Mouse (Mus musculus): Measurements from ENCODE around the gene Ramp1. TPM values are rescaled to one million over a fixed set of nuclear protein-coding genes. Genes with fewer than 3 reads are reported as not detected.

Gene Ramp1
- polyA plus RNA-seq, 1 experiment from 2014 or later = not detected

GRCm38 (mm10) chr1:91235395-91235794 is 55.8 kb downstream of the Ramp1 start:
- no peak for DNase-seq (ENCODE audit: low read depth, low spot score)
- H3K27me3 ChIP-seq = no peaks in the 10 kb centered on the region
- ChIA-PET CTCF (interaction anchor here (0.9 to 1.2 kb wide), 2 partner anchors 17 to 55 kb away, joined by 3 to 4 read pairs; no protein-coding TSS in a partner anchor), POLR2A (no interaction called here)
- in situ Hi-C loops (cut with MboI; ENCODE audit: low pct_unique_long_range_greater_than_20kb) = no loop called here
- TF ChIP-seq CTCF (IDR thresholded peaks at IDR 0.05) = no peak
- ATAC-seq = no peak

DNA sequence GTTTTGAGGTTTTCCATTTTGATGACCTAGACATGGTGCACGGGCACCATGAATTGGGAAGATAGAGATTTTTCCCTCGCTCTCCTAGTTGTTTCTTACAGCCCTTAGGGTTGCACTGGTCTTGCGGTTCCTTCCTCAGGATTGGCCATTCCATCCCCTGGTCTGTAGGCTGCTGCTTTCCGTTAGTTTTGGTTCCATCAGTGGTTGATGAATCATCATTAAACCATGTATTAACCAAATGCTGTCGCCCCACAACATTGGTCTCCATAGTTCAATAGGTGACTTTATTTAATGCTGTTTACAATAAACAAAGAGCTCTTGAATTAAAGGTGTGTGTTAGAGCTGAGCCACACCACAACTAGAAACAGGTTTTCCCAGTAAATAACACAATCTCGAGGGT is 58.1 kb downstream of the Ramp1 start:
- H3K27me3 ChIP-seq = no peaks in the 10 kb centered on the region
- ChIA-PET CTCF (interaction anchor here (1.4 to 1.8 kb wide), 2 partner anchors 7 to 28 kb away, joined by 3 to 5 read pairs; no protein-coding TSS in a partner anchor), POLR2A (no interaction called here)
- in situ Hi-C loops (cut with MboI; ENCODE audit: low pct_unique_long_range_greater_than_20kb) = no loop called here
- DNase-seq (ENCODE audit: low read depth, low spot score) (no peak), ATAC-seq (no peak)
- no peak for TF ChIP-seq CTCF (IDR thresholded peaks at IDR 0.05)

DNA sequence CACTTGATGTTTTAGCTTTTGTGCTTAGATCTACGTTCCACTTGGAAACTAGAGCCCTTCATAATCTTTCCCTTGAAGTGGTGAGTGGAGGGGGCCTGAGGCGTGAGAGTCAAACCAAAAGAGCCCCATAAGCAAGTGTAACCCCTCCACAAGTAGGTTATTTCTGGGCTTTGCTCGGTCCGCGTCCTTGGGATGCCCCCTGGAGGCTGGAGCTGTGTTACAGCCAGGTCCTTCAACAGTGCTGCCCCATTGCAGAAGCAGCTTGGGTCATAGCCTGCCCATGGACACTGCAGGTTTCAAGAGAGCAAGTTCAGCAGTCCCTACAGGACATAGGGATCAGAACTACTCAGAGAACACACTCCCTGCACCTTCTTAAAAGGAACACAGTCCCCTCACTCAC is 59.5 kb downstream of the Ramp1 start:
- peak; percentile 71 for TF ChIP-seq CTCF (IDR thresholded peaks at IDR 0.05)
- ChIA-PET CTCF (interaction anchor here (0.8 to 1.9 kb wide), 8 partner anchors 9 to 63 kb away, joined by 3 to 12 read pairs (median 3); partner anchors contain the start of gene Ramp1), POLR2A (interaction anchor here (0.5 kb wide), 1 partner anchor 597 kb away, joined by 4 read pairs; no protein-coding TSS in a partner anchor)
- in situ Hi-C loops (cut with MboI; ENCODE audit: low pct_unique_long_range_greater_than_20kb) = no loop called here
- no peak for ATAC-seq
- no peaks in the 10 kb centered on the region for H3K27me3 ChIP-seq
- DNase-seq (ENCODE audit: low read depth, low spot score) = no peak

DNA sequence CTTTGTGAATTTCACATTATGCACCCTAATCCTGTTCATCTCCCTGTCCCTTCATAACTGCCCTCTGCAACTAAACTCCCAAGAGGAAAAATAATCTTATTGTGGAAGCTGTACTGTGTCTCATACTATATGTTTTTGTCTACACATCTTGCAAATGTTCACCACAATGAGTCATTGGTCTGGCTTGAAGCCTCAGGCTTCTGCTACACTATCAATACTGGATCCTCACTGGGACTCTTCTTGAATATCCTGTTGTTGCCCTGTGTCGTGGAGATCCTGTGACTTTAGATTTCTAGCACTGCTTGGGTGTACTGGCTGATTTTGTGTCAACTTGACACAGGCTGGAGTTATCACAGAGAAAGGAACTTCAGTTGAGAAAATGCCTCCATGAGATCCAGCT is 60.2 kb downstream of the Ramp1 start:
- POLR2A ChIA-PET = no interaction called here
- CTCF ChIA-PET = interaction anchor here (0.8 to 1.9 kb wide), 6 partner anchors 20 to 64 kb away, joined by 3 to 12 read pairs (median 3); partner anchors contain the start of gene Ramp1
- no peaks in the 10 kb centered on the region for H3K27me3 ChIP-seq
- no peak for ATAC-seq
- in situ Hi-C loops (cut with MboI; ENCODE audit: low pct_unique_long_range_greater_than_20kb) = loop anchor here (5.0 to 10.0 kb wide), 2 partner anchors 57 to 265 kb away; no protein-coding TSS in a partner anchor
- TF ChIP-seq CTCF (IDR thresholded peaks at IDR 0.05) = no peak
- DNase-seq (ENCODE audit: low read depth, low spot score) = no peak

DNA sequence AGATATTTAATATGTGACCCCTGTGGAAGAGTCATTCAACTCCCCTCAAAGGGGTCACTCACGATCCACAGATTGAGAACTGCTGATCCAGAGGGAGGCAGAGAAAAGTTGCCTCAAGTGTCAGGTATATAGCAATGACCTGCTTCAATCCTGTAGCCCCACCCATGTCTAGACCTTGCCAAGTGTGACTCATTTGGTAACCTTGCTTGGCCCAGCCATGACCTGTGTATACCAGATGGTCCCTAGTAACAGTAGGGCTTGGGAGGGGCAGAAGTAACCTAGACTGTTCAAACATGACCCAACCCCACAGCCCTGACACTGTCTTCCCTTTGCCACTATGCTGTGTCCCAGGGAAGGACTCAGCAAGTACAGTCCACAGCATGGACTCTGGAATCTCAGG is 61.1 kb downstream of the Ramp1 start:
- no peak for TF ChIP-seq CTCF (IDR thresholded peaks at IDR 0.05)
- no peaks in the 10 kb centered on the region for H3K27me3 ChIP-seq
- DNase-seq (ENCODE audit: low read depth, low spot score) (no peak), ATAC-seq (no peak)
- POLR2A ChIA-PET = no interaction called here
- CTCF ChIA-PET = no interaction called here
- in situ Hi-C loops (cut with MboI; ENCODE audit: low pct_unique_long_range_greater_than_20kb) = loop anchor here (5.0 to 10.0 kb wide), 2 partner anchors 58 to 266 kb away; no protein-coding TSS in a partner anchor

DNA sequence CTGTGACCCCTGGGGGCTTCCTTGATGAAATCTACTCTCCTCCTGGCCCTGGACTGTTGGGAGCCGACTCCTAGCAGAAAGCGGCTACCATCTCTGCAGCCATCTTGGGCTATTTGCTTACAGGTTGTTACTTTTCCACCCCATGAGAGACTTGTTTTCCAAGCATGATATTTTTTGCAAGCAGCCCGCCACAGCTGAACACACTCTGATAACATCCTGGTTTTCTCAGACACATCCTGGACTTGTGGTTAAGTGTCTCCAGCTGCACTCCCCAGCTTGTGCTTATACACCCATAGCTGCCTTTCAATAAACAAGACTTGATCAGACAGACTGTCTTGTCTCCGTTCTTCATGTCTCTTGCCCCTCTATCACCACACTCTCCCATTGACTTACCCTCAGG is 61.6 kb downstream of the Ramp1 start:
- in situ Hi-C loops (cut with MboI; ENCODE audit: low pct_unique_long_range_greater_than_20kb) = loop anchor here (5.0 to 10.0 kb wide), 2 partner anchors 59 to 266 kb away; no protein-coding TSS in a partner anchor
- no peak for DNase-seq (ENCODE audit: low read depth, low spot score)
- no peaks in the 10 kb centered on the region for H3K27me3 ChIP-seq
- CTCF ChIA-PET = no interaction called here
- ATAC-seq = no peak
- TF ChIP-seq CTCF (IDR thresholded peaks at IDR 0.05) = no peak
- POLR2A ChIA-PET = no interaction called here

DNA sequence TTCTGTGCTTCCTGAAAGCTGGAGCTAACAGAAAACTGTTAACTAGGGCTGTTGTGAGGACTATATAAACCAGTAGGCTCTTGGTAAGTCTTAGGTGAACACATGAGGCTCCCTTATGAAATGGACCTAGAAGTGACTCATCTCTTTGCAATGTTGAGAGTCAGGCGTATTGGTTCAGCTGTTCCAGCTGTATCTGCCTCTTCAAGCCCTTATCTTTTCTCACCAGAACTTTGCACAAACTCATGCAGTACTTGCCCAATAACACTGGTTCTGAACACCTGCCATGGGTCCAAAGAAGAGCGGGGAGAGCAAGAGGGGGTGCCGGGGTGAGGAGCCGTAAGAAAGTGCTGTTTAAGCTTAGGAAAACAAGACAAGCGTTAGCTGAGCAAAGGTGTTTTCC is 68.6 kb downstream of the Ramp1 start:
- ATAC-seq = no peak
- CTCF ChIA-PET = interaction anchor here (1.4 kb wide), 1 partner anchor 79 kb away, joined by 3 read pairs; no protein-coding TSS in a partner anchor
- TF ChIP-seq CTCF (IDR thresholded peaks at IDR 0.05) = no peak
- no peaks in the 10 kb centered on the region for H3K27me3 ChIP-seq
- POLR2A ChIA-PET = interaction anchor here (0.8 kb wide), 1 partner anchor 72 kb away, joined by 4 read pairs; no protein-coding TSS in a partner anchor
- no peak for DNase-seq (ENCODE audit: low read depth, low spot score)
- in situ Hi-C loops (cut with MboI; ENCODE audit: low pct_unique_long_range_greater_than_20kb) = loop anchor here (10.0 kb wide), 1 partner anchor 273 kb away; no protein-coding TSS in a partner anchor

- in situ Hi-C loops (cut with MboI; ENCODE audit: low pct_unique_long_range_greater_than_20kb) = loop anchor here (10.0 kb wide), 1 partner anchor 274 kb away; no protein-coding TSS in a partner anchor
- POLR2A ChIA-PET = interaction anchor here (0.7 to 3.5 kb wide), 4 partner anchors 33 to 54 kb away, joined by 3 to 14 read pairs (median 4); partner anchors contain the start of gene Scly
- no peaks in the 10 kb centered on the region for H3K27me3 ChIP-seq
- TF ChIP-seq CTCF (IDR thresholded peaks at IDR 0.05) = no peak
- DNase-seq (ENCODE audit: low read depth, low spot score) (no peak), ATAC-seq (no peak)
- CTCF ChIA-PET = interaction anchor here (0.7 to 1.4 kb wide), 3 partner anchors 9 to 80 kb away, joined by 3 to 4 read pairs (median 3); no protein-coding TSS in a partner anchor
These were observed 69.3 kb downstream of the Ramp1 start for GRCm38 (mm10) chr1:91248970-91249369.

DNA sequence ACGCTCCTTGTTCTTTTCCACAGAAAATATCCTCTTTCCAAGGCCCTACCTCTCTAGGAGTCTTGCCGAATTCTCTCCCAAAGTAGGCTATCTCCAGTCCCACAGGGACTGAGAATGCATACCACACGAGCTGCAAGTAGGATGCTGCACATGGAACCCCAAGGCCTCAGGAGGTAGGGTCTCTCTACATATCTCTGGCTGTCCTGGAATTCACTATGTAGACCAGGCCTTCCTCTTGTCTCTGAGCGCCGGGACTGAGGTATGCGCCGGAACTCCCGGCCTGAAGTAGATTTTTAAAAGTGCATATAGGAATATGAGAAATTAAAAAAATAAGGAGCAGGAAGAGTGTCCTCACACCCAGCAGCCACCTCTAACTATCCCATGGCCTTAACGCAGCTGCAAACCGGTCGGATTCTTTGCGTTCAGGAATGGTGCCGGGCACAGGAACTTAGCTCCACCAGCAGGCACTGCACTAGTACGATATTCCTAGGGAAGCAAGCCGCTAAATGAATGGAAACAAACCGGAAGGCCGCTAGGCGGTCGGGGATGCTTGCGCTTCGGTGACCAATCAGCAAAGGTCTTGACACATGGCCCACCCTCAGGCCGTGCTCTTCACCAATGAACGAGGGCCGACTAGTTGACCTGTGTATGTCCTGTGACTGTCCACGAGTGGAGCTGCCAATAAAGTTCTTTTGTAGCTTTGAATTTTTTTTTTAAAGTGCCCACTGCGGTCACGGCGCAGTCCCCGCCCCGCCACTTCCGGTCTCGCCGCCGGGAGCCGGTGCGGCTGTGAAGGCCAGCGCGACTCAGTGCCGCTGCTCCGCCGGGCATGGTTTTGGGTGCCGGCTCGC is 70.2 kb downstream of the Ramp1 start, which contains the start of gene Ube2f:
Gene Ube2f (plus strand): TSS at position 741 of the 851 bp plus-strand sequence.
- DNase-seq (ENCODE audit: low read depth, low spot score) = peak; percentile 92
- in situ Hi-C loops (cut with MboI; ENCODE audit: low pct_unique_long_range_greater_than_20kb) = loop anchor here (5.0 to 10.0 kb wide), 2 partner anchors 43 to 275 kb away; no protein-coding TSS in a partner anchor
- TF ChIP-seq CTCF (IDR thresholded peaks at IDR 0.05) = peak; percentile 57
- POLR2A ChIA-PET = interaction anchor here (0.7 to 3.5 kb wide), 9 partner anchors 12 to 192 kb away, joined by 3 to 14 read pairs (median 3); partner anchors contain the start of gene Scly
- ATAC-seq = peak; percentile 90
- no peaks in the 10 kb centered on the region for H3K27me3 ChIP-seq
- CTCF ChIA-PET = interaction anchor here (0.7 to 1.1 kb wide), 2 partner anchors 8 to 50 kb away, joined by 3 to 4 read pairs; no protein-coding TSS in a partner anchor

All from Patski (cell line).